Mouse (Mus musculus) liver, adult (tissue): ENCODE results near the gene Adgrg3.

Experiments used
- GATA4 ChIP-seq: IDR thresholded peaks from 2 replicates; pipeline ENCODE4 v1.6.1; 2014; ENCODE audit warnings: mild to moderate bottlenecking, low read length; ENCODE audit not compliant: insufficient replicate concordance

The Adgrg3 gene

DNA sequence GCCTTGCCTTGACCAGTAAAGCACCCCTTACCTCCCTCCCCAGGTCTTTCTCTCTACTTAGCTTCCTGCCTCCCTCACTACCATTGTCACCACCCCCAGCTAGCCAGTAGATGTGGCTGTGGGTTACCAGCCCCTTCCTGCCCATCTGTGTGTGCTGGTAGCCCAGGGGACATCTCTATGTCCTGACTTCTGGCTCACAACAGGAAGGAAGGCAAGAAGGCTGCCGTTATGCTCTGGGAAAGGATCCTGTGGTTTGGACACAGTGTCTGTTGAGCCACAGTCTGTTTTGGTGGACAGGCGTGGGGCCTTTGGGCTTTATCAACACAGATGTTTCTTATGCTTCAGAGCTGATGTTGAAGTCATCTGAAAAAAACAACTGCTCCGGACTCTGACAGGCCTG is 29.5 kb downstream of the Adgrg3 start:
- no peak for TF ChIP-seq GATA4

GRCm38 (mm10) chr8:95047884-95048680 is 30.6 kb downstream of the Adgrg3 start:
- TF ChIP-seq GATA4: no peak

GRCm38 (mm10) chr8:95049636-95050035 is 32.1 kb downstream of the Adgrg3 start:
- no peak for TF ChIP-seq GATA4

DNA sequence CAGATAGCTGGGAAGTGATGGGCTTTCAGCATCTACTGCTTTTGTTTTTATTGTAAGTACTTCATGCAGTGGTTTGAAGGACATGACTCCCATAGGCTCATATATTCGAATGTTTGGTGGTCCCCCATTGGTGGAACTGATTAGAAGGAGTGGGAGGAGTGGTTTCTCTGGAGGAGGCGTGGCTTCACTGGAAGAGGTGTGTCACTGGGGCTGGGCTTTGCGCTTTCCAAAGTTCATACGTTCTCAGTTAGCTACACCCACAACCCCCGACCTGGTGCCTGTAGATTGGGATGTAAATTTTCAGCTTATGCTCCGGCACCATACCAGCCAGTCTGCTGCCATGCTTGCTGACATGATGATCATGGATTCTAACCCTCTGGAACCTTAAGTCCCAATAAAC is 36.9 kb downstream of the Adgrg3 start:
- TF ChIP-seq GATA4: no peak

DNA sequence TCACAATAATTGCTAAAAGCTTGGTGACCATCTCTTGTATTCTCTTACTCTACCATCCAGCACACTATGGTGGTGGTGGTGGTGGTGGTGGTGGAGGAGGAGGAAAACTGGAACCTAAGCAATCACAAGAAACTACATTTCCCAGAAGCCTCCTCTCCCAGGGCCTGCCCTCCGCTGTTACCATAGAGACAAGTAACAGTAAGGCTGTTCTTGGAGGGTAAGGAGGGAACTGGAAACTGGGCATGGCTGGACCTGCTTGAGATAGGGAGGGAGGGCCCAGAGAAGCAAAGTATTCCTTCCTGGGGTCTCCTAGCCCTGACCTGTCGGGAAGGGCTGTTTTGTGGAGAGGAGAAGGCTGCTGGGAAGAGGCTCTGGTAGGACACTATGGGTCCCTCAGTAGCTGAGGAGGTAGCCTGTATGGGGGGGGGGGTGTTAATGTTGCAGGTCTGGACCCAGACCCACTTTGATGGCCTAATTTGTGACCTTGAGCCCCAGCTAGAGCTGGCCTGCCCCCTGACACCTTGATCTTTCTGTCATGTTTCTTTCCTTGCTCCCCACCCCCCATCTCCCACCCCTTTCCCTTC is 37.5 kb downstream of the Adgrg3 start, which contains the start of gene Drc7:
Gene Drc7 (plus strand): TSS at position 177 of the 584 bp plus-strand sequence.
- no peak for TF ChIP-seq GATA4

DNA sequence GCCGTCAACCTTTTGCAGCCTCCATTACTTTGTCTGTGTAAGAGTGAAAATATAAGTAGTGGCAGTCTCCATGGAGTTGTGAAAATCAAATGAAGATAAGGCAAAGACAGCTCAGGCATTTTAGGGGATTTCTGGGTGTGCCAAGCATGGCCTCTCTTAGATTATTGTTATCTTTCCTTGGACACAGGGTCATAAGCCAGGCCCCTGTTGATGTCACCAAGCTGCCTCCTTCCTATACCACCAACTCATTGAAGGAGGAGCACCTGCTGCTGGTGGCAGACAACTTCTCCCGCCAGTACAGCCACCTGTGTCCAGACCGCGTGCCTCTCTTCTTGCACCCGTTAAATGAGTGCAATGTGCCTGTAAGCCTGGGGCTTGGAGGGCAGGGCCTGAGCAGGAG is 38.9 kb downstream of the Adgrg3 start:
- TF ChIP-seq GATA4: no peak

DNA sequence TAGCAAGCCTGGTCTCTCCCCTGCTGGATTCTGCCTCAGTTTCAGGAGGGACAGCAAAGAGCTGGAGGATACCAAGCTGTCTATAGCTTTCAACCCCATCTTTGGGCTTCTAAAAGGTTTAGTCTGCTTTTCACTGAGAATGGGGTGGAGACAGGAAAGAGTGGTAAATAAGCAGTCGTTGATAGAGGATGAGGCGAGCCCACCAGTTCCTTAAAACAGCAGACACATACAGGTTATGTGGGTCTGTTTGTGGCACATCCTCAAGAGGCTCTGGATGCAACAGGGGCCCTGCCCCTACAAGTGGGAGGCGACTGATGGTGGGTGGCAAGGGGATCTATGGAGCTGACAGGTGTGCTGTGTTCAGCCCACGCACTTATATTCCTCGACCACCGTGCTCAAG is 41.2 kb downstream of the Adgrg3 start:
- TF ChIP-seq GATA4: no peak

DNA sequence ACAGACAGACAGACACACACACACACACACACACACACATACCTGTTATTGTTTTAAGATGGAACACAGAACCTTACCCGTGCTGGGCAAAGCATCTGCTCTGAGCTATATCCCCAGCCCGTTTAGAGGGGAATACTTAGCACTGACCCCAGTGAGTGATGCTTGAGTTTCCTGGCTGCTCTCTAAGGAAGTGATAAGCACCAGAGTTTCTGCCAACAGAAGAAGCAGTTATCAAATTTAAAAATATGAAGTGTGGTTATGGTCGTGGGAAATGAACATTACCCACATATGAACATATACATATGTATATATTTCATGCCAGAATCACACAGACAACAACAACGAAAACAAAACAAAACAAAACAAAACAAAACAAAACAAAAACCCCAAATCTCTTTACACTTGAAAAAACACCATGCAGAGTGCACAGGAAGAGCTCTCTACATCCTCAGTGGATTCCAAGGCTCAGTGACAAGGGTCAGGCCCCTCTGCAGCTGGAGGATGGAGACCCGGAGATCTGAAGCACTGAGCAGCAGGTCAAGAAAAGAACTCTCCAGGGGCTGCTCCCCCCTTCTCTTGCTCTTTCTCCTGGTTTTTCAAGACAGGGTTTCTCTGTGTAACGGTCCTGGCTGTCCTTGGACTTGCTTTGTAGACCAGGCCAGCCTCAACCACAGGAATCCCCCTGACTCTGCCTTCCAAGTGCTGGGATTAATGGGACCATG is 42.5 kb downstream of the Adgrg3 start:
- TF ChIP-seq GATA4: no peak

DNA sequence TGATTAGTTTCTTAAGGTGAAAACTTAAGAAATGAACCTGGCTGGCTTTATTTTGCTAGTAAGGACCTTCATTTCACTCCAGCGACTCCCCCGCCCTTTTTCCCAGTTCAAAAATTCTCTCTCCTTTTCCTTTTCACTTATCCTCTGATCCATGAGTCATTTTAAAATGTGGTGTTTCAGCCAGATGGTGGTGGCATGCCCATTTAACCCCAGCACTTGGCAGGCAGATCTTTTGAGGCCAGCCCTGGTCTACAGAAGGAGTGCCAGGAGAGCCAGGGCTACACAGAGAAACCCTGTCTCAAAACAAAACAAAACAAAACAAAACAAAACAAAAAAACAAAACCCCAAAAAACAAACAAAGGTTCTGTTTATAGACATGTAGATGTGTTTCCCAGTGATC is 47.0 kb downstream of the Adgrg3 start:
- TF ChIP-seq GATA4: no peak

DNA sequence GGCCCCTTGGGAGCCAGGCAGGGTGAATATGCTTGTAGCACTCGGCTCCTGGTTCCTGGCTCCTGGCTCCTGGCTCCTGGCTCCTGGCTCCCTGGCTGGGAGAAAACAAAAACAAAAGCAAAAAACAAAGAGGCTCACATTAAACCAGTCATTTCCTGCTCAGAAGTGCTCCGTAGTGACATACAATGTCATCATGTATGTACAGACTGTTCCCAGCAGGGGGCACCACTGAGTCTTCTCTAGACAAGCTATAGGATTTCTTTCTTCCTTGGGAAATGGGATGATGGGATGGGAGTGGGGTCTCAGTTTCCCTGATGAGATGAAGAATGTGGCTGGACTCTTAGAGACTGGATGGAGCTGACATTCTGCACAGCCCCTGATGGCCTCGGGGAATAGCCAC is 50.1 kb downstream of the Adgrg3 start:
- no peak for TF ChIP-seq GATA4

- TF ChIP-seq GATA4: no peak
Observed at GRCm38 (mm10) chr8:95075504-95075903, 58.0 kb downstream of the Adgrg3 start.

GRCm38 (mm10) chr8:95076151-95076550 is 58.7 kb downstream of the Adgrg3 start:
- no peak for TF ChIP-seq GATA4

GRCm38 (mm10) chr8:95078055-95078454 is 60.6 kb downstream of the Adgrg3 start:
- TF ChIP-seq GATA4: no peak

DNA sequence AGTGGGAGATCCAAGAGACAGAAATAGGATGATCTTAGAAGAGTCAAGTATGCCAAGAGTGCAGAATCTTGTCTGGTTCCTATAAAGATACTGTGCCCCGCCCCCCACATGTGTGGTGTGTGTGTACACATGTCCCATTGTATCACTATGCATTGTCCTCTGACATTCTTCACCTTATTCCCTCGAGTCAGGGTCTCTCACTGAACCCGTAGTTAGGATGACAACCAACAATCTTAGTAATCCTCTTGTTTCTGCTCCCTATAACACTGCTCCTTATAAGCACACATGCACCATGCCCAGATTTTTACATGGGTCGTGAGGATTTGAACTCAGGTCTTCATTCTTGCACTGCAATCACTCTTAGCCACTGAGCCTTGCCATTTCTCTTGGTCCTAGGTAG is 61.8 kb downstream of the Adgrg3 start:
- no peak for TF ChIP-seq GATA4

DNA sequence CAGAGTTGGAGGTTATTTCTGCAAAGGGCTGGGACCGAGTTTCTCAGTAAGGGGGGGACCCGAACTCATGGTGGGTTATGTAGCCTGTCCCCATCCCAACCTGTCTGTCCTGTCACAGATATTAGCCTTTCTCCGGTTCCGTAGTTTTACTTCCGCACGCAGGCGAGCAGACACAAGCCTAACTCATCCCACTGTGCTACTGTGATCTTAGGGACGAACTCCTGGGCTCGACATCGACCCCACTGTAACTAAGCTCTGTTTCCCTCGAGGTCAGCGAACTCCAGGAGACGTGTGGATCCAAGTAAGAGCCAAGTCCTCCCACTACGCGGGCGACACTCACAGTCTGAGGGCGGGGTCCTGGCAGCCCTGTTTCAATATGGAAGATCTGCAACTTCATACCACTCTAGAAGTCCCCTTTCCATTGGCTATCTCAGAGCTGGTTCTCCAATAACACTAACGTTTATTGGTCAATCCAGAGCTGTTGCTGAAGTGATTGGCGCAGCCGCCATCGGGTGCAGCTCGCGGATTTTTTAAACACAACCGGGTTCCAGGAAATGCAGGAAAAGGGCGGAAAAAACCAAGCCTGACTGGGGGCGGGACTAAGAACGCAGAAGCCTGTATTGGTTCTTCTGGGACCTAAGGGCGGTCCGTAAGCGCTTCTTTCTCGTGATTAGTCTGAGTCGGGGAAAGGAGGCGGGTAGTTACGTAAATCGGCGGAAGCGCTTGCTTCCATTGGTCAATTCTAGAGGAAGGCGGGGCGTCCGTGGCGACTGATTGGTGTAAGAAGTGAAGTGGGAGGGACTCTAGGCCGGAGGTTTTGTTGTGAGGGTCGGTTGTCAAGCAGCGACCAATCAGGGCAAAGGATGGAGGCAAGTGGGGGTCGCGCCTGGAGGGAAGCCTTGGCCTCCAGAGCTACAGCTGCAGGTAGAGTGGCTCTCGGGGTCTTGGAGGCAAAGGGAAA is 63.2 kb downstream of the Adgrg3 start, which contains the start of gene Katnb1:
Gene Katnb1 (plus strand): TSS at position 806 of the 961 bp plus-strand sequence.
- no peak for TF ChIP-seq GATA4

DNA sequence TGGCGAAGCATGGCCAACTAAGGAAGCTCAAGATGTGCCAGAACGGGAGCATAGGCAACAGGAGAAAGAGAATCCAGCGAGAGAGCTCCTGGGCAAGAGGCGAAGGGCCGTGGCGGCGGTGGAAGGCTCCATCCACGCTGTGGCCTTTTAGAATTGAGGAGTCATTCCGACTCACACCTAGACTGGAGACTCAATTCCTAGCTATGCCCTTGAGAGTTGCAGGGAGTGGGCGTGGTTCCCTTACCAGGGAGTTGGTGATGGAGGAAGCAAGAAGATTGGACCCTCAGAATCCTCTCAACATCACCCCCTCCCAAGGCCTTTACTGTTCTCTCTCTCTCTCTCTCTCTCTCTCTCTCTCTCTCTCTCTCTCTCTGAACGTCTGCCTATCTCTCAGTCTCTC is 64.2 kb downstream of the Adgrg3 start:
- TF ChIP-seq GATA4: no peak
